Mouse (Mus musculus) limb, embryonic 14.5 days (tissue): ENCODE measurements around the gene Als2. TPM values are rescaled to one million over a fixed set of nuclear protein-coding genes. Genes with fewer than 3 reads are reported as not detected.

ENCODE experiments used
- ATAC-seq: fragments of 200-750 bp; cut with Nextera tagmentation; 2 replicates; pipeline ENCODE4 v1.8.0; 2017; ENCODE audit warnings: low read depth, moderate number of reproducible peaks, moderate TSS enrichment; ENCODE audit not compliant: low FRiP score
- DNase-seq: peaks from one replicate; pipeline ENCODE4 v3.0.0-alpha.2; 2015; ENCODE audit warnings: low spot score
- H3K27ac ChIP-seq: fragments of 300-500 bp; sonication (generic); replicated peaks from 2 replicates; pipeline ENCODE4 v1.5.1; 2014; ENCODE audit warnings: low read depth, mild to moderate bottlenecking, low read length, moderate library complexity, mixed read lengths
- H3K27me3 ChIP-seq: fragments of 300-500 bp; sonication (generic); 2 replicates; pipeline ENCODE4 v1.6.1; 2014; ENCODE audit warnings: low read length, mixed read lengths; ENCODE audit not compliant: control insufficient read depth, insufficient read depth
- H3K36me3 ChIP-seq: fragments of 300-500 bp; sonication (generic); 2 replicates; pipeline ENCODE4 v1.6.1; 2014; ENCODE audit warnings: mild to moderate bottlenecking, low read length, moderate library complexity, mixed read lengths; ENCODE audit not compliant: control insufficient read depth, insufficient read depth
- H3K4me1 ChIP-seq: fragments of 300-500 bp; sonication (generic); 2 replicates; pipeline ENCODE4 v1.6.1; 2014; ENCODE audit warnings: antibody characterized with exemption, low read length, mixed read lengths; ENCODE audit not compliant: control insufficient read depth, insufficient read depth
- H3K4me2 ChIP-seq: fragments of 300-500 bp; sonication (generic); replicated peaks from 2 replicates; pipeline ENCODE4 v1.6.1; 2014; ENCODE audit warnings: low read depth, mild to moderate bottlenecking, low read length, moderate library complexity; ENCODE audit not compliant: severe bottlenecking
- H3K4me3 ChIP-seq: fragments of 300-500 bp; sonication (generic); replicated peaks from 2 replicates; pipeline ENCODE4 v1.5.1; 2014; ENCODE audit warnings: low read length
- H3K9ac ChIP-seq: fragments of 300-500 bp; sonication (generic); 2 replicates; pipeline ENCODE4 v1.6.1; 2014; ENCODE audit warnings: mild to moderate bottlenecking, low read depth, low read length, moderate library complexity; ENCODE audit not compliant: severe bottlenecking
- H3K9me3 ChIP-seq: fragments of 300-500 bp; sonication (generic); 2 replicates; pipeline ENCODE4 v1.6.1; 2016; ENCODE audit warnings: low read length; ENCODE audit not compliant: control insufficient read depth
- POLR2A ChIP-seq: fragments of 200-500 bp; IDR thresholded peaks from 2 replicates; pipeline ENCODE4 v1.8.0; 2012; ENCODE audit warnings: inconsistent platforms, mild to moderate bottlenecking, moderate library complexity, borderline replicate concordance; ENCODE audit not compliant: insufficient read depth, insufficient read length; ENCODE audit errors: extremely low read depth
- WGBS: fragments of 180-500 bp; shearing (Covaris S2); extraction: QIAGEN DNeasy Blood & Tissue Kit; methylation state at CpG from one replicate; pipeline ENCODE4 v1.1.7; 2014; 5-methylcytosine and 5-hydroxymethylcytosine counted together
- polyA plus RNA-seq, 2 experiments: library from polyadenylated mRNA; depleted of rRNA in 1 of 2; stranded (reverse) in 1 of 2; unstranded in 1 of 2; fragments of >200 nt; fragmentation: Nextera tagmentation in 1 of 2; extraction: Ambion mirVana in 1 of 2; gene quantifications; 2 replicates each; pipeline versions ENCODE4 v1.2.1 to v1.2.3; 2012 to 2014

Gene Als2
- polyA plus RNA-seq, 2 experiments = 8.1 TPM

GRCm38 (mm10) chr1:59183045-59183444 lies 54.0 kb downstream of the Als2 start:
- no peak overlapping the region for H3K4me3 ChIP-seq
- H3K36me3 ChIP-seq = peaks cover 63% of the 10 kb centered on the region
- no peak overlapping the region for H3K4me2 ChIP-seq
- H3K9me3 ChIP-seq = no peaks in the 10 kb centered on the region
- DNase-seq (no peak), ATAC-seq (no peak)
- H3K27ac ChIP-seq = no peak overlapping the region
- no peaks in the 10 kb centered on the region for H3K4me1 ChIP-seq
- no peak for TF ChIP-seq POLR2A
- no peak overlapping the region for H3K9ac ChIP-seq
- H3K27me3 ChIP-seq = no peaks in the 10 kb centered on the region
- 94% methylated on average over 4 of the region's 4 CpGs for WGBS

- no peak overlapping the region for H3K4me3 ChIP-seq
- H3K27me3 ChIP-seq = no peaks in the 10 kb centered on the region
- H3K9ac ChIP-seq = no peak overlapping the region
- H3K27ac ChIP-seq = no peak overlapping the region
- no peaks in the 10 kb centered on the region for H3K4me1 ChIP-seq
- H3K9me3 ChIP-seq = no peaks in the 10 kb centered on the region
- no peak overlapping the region for H3K4me2 ChIP-seq
- H3K36me3 ChIP-seq = peaks cover 69% of the 10 kb centered on the region
- DNase-seq (no peak), ATAC-seq (no peak)
- WGBS = 94% methylated on average over 2 of the region's 2 CpGs
- TF ChIP-seq POLR2A = no peak
Observed at GRCm38 (mm10) chr1:59182373-59182772, 54.7 kb downstream of the Als2 start.

- H3K9me3 ChIP-seq = no peaks in the 10 kb centered on the region
- ATAC-seq = no peak
Observed at GRCm38 (mm10) chr1:59180003-59180402, 57.0 kb downstream of the Als2 start.

GRCm38 (mm10) chr1:59178401-59178800 lies 58.6 kb downstream of the Als2 start:
- Histone ChIP-seq H3K4me1 (no peaks in the 10 kb centered on the region), H3K27ac (no peak overlapping the region), H3K36me3 (peaks cover 72% of the 10 kb centered on the region), H3K4me3 (no peak overlapping the region), H3K4me2 (no peak overlapping the region), H3K9me3 (no peaks in the 10 kb centered on the region), H3K27me3 (no peaks in the 10 kb centered on the region), H3K9ac (no peak overlapping the region)
- WGBS = 93% methylated on average over 10 of the region's 10 CpGs
- ATAC-seq (no peak), DNase-seq (no peak)
- no peak for TF ChIP-seq POLR2A

More at GRCm38 (mm10) chr1:59180003-59180402, 57.0 kb downstream of the Als2 start:
- no peak for TF ChIP-seq POLR2A
- WGBS = 95% methylated on average over 3 of the region's 3 CpGs
- H3K4me1 ChIP-seq = no peaks in the 10 kb centered on the region
- H3K9ac ChIP-seq = no peak overlapping the region
- no peak overlapping the region for H3K4me3 ChIP-seq
- no peak overlapping the region for H3K4me2 ChIP-seq
- H3K36me3 ChIP-seq = peaks cover 78% of the 10 kb centered on the region
- H3K27me3 ChIP-seq = no peaks in the 10 kb centered on the region
- no peak overlapping the region for H3K27ac ChIP-seq
- DNase-seq = no peak

- Histone ChIP-seq H3K4me2 (no peak overlapping the region), H3K36me3 (peaks cover 56% of the 10 kb centered on the region), H3K9ac (no peak overlapping the region), H3K27ac (no peak overlapping the region), H3K4me1 (no peaks in the 10 kb centered on the region), H3K9me3 (no peaks in the 10 kb centered on the region), H3K27me3 (no peaks in the 10 kb centered on the region), H3K4me3 (no peak overlapping the region)
- DNase-seq (no peak), ATAC-seq (no peak)
- no peak for TF ChIP-seq POLR2A
- WGBS = 81% methylated on average over 10 of the region's 10 CpGs
Observed at GRCm38 (mm10) chr1:59174514-59175373, 62.3 kb downstream of the Als2 start.
